Mouse (Mus musculus) liver, postnatal 0 days (tissue): ENCODE measurements at regions not wholly inside any gene's neighbourhood (a gene's known extent, or its start where the extent isn't known, plus 50 kb on each side); places are given as distances from the start of the nearest gene placed in this dataset.

ENCODE experiments used
- CTCF ChIP-seq: sonication (generic); IDR thresholded peaks from 2 replicates; pipeline ENCODE4 v1.5.1; 2016; ENCODE audit warnings: antibody characterized with exemption, low read depth
- EP300 ChIP-seq: IDR thresholded peaks from 2 replicates; pipeline ENCODE4 v1.6.1; 2016; ENCODE audit warnings: antibody characterized with exemption, low read depth, mild to moderate bottlenecking

DNA sequence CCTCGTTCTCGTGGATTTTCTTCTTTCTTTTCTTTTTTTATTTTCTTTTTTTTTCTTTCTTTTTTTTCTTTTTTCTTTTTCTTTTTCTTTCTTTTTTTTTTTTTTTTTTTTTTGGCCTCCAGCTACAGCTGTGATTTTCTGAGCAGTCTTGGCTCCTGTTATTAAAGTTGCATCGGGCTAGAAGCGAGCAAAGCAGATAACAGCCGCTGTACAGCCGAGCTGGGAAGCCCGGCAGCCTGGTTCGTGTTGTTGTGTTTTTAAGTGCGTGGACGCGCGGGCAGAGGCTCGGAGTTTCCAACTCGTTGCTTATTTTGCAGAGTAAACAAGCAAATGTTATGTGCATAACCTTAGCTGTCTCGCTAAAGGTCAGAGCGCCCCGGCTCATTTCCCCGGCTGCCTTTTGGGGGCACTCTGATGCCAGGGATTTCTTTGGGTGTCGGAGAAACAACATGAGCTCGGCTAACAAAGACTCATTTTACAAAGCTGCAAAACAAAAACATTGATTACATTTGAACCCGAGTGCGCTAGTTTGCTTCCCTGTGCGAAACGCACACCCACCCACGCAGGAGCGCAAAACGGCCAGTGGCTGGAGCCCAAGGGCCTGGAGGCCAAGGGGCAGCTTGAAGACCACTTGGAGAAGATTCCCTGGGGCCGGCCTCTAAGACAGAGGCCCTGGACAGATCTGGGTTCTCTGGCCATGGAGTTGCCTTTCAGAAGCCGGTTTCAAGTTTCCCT lies 344.3 kb upstream of the Mki67 start:
- no peak; the same call in 1 of the 2 replicates for TF ChIP-seq CTCF
- TF ChIP-seq EP300: no peak
